Mouse (Mus musculus) granulocyte monocyte progenitor cell, adult 5-6 weeks (primary cell): ENCODE measurements around the gene Vcp. TPM values are rescaled to one million over a fixed set of nuclear protein-coding genes. Genes with fewer than 3 reads are reported as not detected.

Experiments
- ATAC-seq: replicated peaks from 2 replicates; pipeline ENCODE4 v1.8.0; 2016; ENCODE audit warnings: mild to moderate bottlenecking, moderate TSS enrichment, inconsistent platforms; ENCODE audit not compliant: poor library complexity, severe bottlenecking
- total RNA-seq, 2 experiments: library from RNA; stranded (forward) in 1 of 2; stranded (reverse) in 1 of 2; fragments of 200-712, 200-1000 nt in 1 of 2; fragments of >200 nt in 1 of 2; fragmentation: Nextera tagmentation in 1 of 2; gene quantifications; 2 replicates each; pipeline ENCODE4 v1.2.3; 2014 to 2017

Vcp gene
- total RNA-seq, 2 experiments from 2014 or later = 209 to 303 TPM

DNA sequence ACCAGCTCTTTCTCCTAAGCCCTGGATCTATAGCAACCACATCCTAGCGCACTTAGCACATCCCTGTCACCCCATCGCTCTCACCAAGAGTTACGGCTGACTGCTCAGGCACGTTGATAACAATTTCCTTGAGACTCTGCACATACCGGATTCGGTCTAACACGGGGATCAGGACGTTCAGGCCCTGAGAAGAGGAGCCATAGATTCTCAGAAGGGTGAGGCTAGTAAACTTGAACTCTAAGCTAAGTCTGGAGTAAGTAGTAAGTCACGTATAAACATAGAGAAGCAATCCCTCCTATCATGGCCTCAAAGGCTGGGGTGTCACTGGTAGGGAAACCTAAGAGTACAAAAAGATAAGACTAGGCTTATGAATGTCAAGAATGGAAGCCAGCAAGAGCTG, 30.0 kb upstream of the Vcp start:
- no peak for ATAC-seq

DNA sequence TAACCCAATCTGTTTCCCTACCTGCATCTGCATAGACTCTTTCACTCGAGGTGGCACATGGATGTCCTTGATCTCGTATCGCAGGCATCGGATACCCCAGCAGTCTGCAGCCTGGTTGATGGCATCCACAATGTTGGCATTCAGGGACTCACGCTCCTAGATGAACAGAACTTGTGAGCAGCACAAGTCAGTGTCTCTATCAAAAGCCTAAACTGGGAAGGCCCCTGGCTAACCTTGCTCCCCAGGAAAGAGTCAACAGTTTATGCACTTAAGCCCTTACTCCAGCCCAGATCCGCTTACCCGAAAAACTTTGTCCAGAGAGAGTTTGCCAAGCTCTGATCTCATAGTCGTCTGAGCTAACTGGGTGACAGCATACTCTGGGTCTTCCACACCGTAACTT, 29.4 kb upstream of the Vcp start:
- ATAC-seq = no peak

DNA sequence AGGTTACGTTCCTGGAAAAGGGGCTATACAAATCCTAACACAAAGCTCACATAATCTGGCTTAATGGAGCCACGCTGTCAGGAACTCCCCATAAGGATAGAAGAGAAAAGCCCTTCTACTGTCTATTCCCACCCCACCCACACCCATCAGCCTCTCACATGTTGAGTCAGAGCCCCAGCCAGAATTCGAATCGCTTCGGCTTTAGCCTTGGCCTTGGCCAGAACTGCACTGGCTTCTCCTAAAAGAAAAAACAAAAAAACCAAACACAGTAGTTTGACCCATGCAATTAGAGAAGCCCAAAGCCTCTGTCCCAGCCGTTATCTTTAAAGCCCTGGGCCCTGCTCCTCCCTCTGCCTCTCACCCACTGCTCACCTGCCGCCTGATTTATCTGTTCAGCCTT, 28.8 kb upstream of the Vcp start:
- ATAC-seq = no peak

DNA sequence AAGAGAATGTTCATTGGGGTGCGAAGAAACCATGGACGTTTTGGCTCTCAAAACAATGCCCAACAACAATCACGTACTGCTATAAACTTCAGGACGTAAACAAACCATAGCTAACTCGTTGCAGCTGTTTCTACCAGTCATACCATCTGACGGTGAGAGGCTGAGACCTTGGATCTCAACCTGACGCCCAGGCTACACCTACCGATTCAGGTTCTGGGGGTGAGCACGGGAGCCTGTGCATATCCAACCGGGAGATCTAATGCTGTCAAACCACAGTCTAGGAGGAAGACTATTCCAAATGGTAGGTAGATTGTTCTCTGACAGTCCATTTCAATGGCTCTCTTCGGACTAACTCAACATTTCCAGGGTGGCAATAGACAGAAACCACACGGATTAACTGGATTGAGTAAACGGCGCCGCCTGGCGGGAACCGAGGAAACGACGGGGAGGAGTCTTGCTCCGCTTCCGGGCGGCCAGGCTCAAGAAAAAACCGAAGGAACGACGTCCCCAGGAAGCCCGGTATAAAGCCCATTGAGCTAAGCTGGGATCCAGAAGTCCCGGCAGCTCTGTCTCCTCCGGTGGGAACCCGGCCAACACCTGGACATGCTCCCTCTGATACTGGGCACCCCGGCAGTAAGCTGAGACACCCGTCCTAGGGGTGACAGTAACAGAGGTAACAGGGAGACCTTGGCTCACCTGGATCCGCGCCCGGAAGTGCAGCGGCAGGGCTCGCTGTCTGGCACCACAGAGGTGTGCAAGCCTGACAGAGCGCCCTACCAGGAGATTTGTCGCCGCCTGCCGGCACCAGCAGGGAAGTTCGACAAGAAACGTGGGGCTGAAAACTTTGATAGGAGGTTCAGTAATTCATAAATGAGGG, 25.0 kb upstream of the Vcp start, which contains the start of gene Pigo:
Gene Pigo (minus strand): TSS at position 736 of the 877 bp plus-strand sequence.
- peak; percentile 89 for ATAC-seq

DNA sequence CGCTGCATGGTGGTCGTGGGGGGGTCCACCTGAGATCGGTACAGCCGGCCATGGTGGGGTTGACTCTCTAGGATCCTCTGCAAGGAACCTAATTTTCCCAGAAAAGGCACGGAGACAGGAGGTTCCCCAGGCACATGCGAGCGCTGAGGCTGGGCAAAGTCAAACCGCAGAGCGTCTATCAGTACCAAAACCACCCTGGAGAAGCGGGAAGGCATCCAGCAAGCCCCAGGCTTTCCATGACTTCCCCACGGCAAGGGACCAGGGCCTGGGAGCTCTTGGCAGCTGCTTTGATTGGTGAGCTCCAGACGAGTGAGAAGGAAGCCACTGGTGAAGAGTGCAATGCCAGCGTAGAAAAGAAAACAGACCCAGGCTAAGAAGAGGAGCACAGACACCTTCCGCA, 24.4 kb upstream of the Vcp start:
- no peak for ATAC-seq

- ATAC-seq = no peak
Observed at GRCm38 (mm10) chr4:43021341-43021740, 21.0 kb upstream of the Vcp start.

DNA sequence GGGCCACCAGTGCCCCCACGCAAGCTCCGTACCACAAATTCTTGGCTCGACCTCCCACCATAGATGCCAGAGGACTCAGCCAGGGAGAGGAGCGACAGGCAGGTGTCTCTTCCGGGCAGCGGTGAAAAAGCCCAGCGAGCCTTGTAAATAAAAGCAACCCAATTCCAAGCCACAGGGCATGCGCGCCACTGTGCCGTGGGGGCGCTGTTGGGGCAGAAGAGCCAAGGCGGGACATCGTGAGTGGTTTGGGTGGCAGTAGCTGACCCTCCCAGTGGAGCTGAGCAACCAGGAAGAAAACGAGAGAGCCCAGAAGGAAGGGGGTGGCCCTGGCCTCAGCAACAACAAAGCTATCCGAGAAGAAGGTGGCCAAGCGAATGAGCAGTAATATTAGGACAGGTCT, 20.6 kb upstream of the Vcp start:
- ATAC-seq = no peak

- no peak for ATAC-seq
Observed at GRCm38 (mm10) chr4:43019641-43020465, 19.5 kb upstream of the Vcp start.

- no peak for ATAC-seq
Observed at GRCm38 (mm10) chr4:43019176-43019575, 18.9 kb upstream of the Vcp start.

DNA sequence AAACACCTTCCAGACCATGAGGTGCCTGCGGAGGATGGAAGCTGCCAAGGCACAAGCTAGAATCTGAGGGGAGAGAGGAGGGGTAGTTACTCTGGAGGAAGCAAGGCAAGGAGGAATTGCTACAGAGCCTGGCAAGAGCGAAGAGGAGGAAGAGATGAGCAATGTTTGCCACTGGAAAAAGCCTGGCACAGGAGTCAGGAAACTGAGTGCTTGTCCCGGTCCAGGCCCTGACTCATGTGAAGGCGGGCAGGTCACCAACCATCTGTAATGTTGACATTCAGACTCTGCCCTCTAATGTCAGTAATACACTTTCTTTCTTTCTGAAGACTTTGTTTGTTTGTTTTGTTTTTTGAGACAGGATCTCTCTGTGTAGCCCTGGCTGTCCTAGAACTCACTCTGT, 17.8 kb upstream of the Vcp start:
- no peak for ATAC-seq

GRCm38 (mm10) chr4:43012091-43012490, 11.8 kb upstream of the Vcp start:
- ATAC-seq = no peak

- peak; percentile 89 for ATAC-seq
Observed at GRCm38 (mm10) chr4:43010161-43011038, 10.1 kb upstream of the Vcp start, which contains the start of gene Fancg. Gene Fancg (minus strand): TSS chr4:43010506.

DNA sequence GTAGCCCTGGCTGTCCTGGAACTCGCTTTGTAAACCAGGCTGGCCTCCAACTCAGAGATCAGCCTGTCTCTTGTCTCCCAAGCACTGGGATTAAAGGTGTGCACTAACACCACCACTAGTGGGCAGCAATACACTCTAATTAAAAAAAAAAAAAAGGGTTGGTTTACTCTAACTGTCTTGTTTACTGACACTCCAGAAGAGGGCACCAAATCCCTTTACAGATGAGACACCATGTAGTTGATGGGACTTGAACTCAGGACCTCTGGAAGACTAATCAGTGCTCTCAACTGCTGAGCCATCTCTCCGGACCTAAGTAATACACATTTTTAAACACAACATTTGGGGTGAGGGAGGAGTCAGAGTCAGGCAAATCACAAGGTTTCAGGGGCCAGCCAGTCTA, 5.5 kb upstream of the Vcp start:
- ATAC-seq = peak; percentile 65

- no peak for ATAC-seq
Observed at GRCm38 (mm10) chr4:43004951-43005350, 4.6 kb upstream of the Vcp start.

DNA sequence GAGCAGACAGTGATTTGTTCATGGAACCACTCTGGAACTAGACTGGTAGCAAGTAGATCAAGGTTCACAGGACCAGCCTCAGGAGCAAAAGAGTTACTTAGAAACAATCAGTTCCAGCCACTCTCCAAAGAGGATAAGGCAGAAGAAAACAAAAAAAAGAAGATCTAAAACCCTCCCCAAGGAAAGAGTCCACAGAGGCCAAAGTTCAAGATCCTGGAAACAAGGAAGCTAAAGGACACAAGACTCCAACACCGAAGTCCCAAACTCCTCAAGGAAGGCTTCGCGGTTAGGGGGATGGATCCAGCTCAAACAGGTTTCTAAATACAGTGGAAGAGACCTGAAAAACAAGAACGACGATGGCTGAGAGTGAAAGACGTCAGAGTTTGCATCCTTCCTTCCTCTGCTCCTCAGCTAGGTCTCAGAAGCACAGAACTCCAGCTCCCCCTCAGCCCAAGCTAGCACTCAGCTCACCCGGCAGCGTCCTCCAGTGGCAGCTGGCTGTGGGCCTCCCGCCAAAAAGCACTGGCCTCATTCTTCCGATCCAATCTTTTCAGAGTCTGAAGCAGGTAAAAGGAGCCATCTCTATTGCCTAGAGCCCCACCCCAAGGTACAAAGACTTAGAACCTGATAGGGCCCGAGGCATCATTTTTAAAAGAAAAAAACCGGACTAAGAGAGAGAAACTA, 2.6 kb upstream of the Vcp start:
- ATAC-seq = no peak

- no peak for ATAC-seq
Observed at GRCm38 (mm10) chr4:43001272-43001671, 965 bp upstream of the Vcp start.

GRCm38 (mm10) chr4:42999451-43000140, 711 bp downstream of the Vcp start:
- ATAC-seq = peak; percentile 53

- no peak for ATAC-seq
Observed at GRCm38 (mm10) chr4:42998022-42998421, 2.3 kb downstream of the Vcp start.

- ATAC-seq = peak; percentile 33; the same call in 1 of the 2 replicates
Observed at GRCm38 (mm10) chr4:42988296-42988695, 12.0 kb downstream of the Vcp start.
